Mouse (Mus musculus) hindbrain, embryonic 13.5 days (tissue): ENCODE data around the gene Sufu. TPM values are rescaled to one million over a fixed set of nuclear protein-coding genes. Genes with fewer than 3 reads are reported as not detected.

Source experiments
- ATAC-seq: fragments of 200-750 bp; cut with Nextera tagmentation; 2 replicates; pipeline ENCODE4 v1.8.0; 2017; ENCODE audit warnings: moderate TSS enrichment; ENCODE audit not compliant: low FRiP score
- H3K27ac ChIP-seq: fragments of 300-500 bp; sonication (generic); 2 replicates; pipeline ENCODE4 v1.5.1; 2015; ENCODE audit warnings: inconsistent platforms, mild to moderate bottlenecking, moderate library complexity
- H3K27me3 ChIP-seq: fragments of 300-500 bp; sonication (generic); 2 replicates; pipeline ENCODE4 v1.6.1; 2015; ENCODE audit warnings: mild to moderate bottlenecking, inconsistent platforms
- H3K36me3 ChIP-seq: fragments of 300-500 bp; sonication (generic); 2 replicates; pipeline ENCODE4 v1.6.1; 2015; ENCODE audit warnings: mild to moderate bottlenecking, inconsistent platforms
- H3K4me1 ChIP-seq: fragments of 300-500 bp; sonication (generic); replicated peaks from 2 replicates; pipeline ENCODE4 v1.6.1; 2015; ENCODE audit warnings: inconsistent platforms
- H3K4me2 ChIP-seq: fragments of 300-500 bp; sonication (generic); 2 replicates; pipeline ENCODE4 v1.6.1; 2015; ENCODE audit warnings: inconsistent platforms, mild to moderate bottlenecking, moderate library complexity
- H3K4me3 ChIP-seq: fragments of 300-500 bp; sonication (generic); 2 replicates; pipeline ENCODE4 v1.5.1; 2015; ENCODE audit warnings: mild to moderate bottlenecking, inconsistent platforms
- H3K9ac ChIP-seq: fragments of 300-500 bp; sonication (generic); 2 replicates; pipeline ENCODE4 v1.6.1; 2015; ENCODE audit warnings: mild to moderate bottlenecking, inconsistent platforms
- H3K9me3 ChIP-seq: fragments of 300-500 bp; sonication (generic); 2 replicates; pipeline ENCODE4 v1.6.1; 2016; ENCODE audit warnings: inconsistent platforms
- WGBS: fragments of 180-500 bp; shearing (Covaris S2); methylation state at CpG from one replicate; pipeline ENCODE4 v1.1.7; 2015; 5-methylcytosine and 5-hydroxymethylcytosine counted together
- polyA plus RNA-seq: library from polyadenylated mRNA; unstranded; fragments of >200 nt; fragmentation: Nextera tagmentation; extraction: Ambion mirVana; gene quantifications from 2 replicates; pipeline ENCODE4 v1.2.1, GENCODE M21; 2015

The Sufu gene
- polyA plus RNA-seq, 1 experiment from 2014 or later, result 26.3 TPM

- Histone ChIP-seq H3K4me2 (no peak overlapping the region), H3K27me3 (no peaks in the 10 kb centered on the region), H3K4me3 (no peak overlapping the region), H3K4me1 (peaks cover 63% of the 10 kb centered on the region), H3K9me3 (no peaks in the 10 kb centered on the region), H3K27ac (peak overlapping the region; percentile 52), H3K9ac (no peak overlapping the region), H3K36me3 (peaks cover 55% of the 10 kb centered on the region)
- ATAC-seq, result no peak
- WGBS, result 87% methylated on average over 4 of the region's 4 CpGs
Measured at GRCm38 (mm10) chr19:46478242-46478641, 81.5 kb downstream of the Sufu start.

DNA sequence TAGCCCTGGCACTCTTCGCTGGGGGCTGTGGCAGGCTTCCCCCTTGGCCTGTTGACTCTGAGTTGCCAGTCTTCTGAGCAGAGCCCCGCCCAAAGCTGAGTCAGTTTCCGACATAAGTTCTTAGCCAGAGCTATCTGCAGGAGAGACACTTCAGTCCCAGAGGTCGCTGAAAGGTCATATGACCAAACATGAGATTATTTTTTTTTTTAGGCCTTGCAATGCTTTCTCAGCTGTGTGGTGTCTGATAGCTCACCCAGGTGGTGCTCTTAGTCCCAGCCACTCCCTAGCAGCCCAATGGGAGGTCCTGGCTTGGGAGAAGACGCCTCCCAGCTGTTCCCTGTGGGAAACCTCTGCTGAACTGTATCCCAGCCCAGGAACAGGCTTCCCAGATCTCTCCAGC is 82.1 kb downstream of the Sufu start:
- no peak overlapping the region for H3K4me3 ChIP-seq
- no peak overlapping the region for H3K9ac ChIP-seq
- no peaks in the 10 kb centered on the region for H3K9me3 ChIP-seq
- 78% methylated on average over 5 of the region's 5 CpGs for WGBS
- H3K27me3 ChIP-seq, result no peaks in the 10 kb centered on the region
- peaks cover 51% of the 10 kb centered on the region for H3K36me3 ChIP-seq
- peak overlapping the region; percentile 78; the same call in 1 of the 2 replicates for H3K27ac ChIP-seq
- H3K4me1 ChIP-seq, result peaks cover 66% of the 10 kb centered on the region
- H3K4me2 ChIP-seq, result no peak overlapping the region
- ATAC-seq, result no peak

GRCm38 (mm10) chr19:46479306-46480075 is 82.8 kb downstream of the Sufu start:
- peak overlapping the region; percentile 78 for H3K27ac ChIP-seq
- H3K9ac ChIP-seq, result no peak overlapping the region
- peaks cover 52% of the 10 kb centered on the region for H3K36me3 ChIP-seq

DNA sequence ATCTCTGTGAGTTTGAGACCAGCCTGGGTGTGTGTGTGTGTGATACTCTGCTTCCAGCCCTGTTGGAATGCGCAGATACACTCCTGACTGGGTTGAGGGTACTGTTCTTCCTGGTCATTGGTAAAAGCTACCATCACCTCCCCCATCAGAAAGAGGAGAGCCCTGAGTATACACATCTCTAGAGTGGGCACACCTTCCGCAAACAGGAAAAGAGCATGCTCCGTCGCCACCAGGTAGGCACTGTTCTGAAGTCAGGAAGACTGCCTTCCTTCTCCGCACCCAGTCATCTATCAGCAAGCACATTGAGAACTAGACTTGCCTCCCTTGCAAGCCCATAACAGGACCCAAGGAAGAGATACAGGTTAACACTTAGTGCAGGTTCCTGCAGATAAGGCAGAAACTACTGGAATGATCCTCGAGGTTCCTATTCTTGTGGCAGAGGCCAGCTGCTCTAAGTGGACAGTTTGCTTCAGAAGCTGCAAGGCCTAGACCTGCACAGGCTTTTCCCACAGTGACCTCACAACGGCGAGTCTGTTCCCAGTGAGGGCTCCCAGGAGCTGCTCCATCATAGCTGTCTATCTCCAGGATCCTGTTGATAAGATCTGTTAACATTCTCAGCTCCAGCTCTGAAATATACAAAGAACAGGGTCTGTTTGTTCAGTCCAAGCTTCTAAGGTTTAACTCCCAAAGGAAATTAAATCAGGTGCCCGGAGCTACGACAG is 84.1 kb downstream of the Sufu start:
- Histone ChIP-seq H3K9me3 (no peaks in the 10 kb centered on the region), H3K4me3 (no peak overlapping the region), H3K4me2 (no peak overlapping the region), H3K36me3 (peaks cover 54% of the 10 kb centered on the region), H3K4me1 (peaks cover 77% of the 10 kb centered on the region), H3K9ac (peak overlapping the region; percentile 35; the same call in 1 of the 2 replicates), H3K27me3 (no peaks in the 10 kb centered on the region), H3K27ac (peak overlapping the region; percentile 78)
- no peak for ATAC-seq
- 65% methylated on average over 10 of the region's 10 CpGs for WGBS

More at GRCm38 (mm10) chr19:46479306-46480075, 82.8 kb downstream of the Sufu start:
- no peak overlapping the region for H3K4me3 ChIP-seq
- WGBS, result 82% methylated on average over 21 of the region's 21 CpGs
- no peak overlapping the region for H3K4me2 ChIP-seq
- H3K9me3 ChIP-seq, result no peaks in the 10 kb centered on the region
- H3K27me3 ChIP-seq, result no peaks in the 10 kb centered on the region
- peaks cover 73% of the 10 kb centered on the region for H3K4me1 ChIP-seq
- no peak for ATAC-seq

- H3K27me3 ChIP-seq, result no peaks in the 10 kb centered on the region
- no peaks in the 10 kb centered on the region for H3K9me3 ChIP-seq
- WGBS, result 31% methylated on average over 3 of the region's 3 CpGs
- peaks cover 58% of the 10 kb centered on the region for H3K36me3 ChIP-seq
- no peak overlapping the region for H3K9ac ChIP-seq
- no peak for ATAC-seq
- no peak overlapping the region for H3K4me3 ChIP-seq
- H3K4me2 ChIP-seq, result no peak overlapping the region
- peak overlapping the region; percentile 78 for H3K27ac ChIP-seq
- H3K4me1 ChIP-seq, result peaks cover 76% of the 10 kb centered on the region
Measured at GRCm38 (mm10) chr19:46481352-46481751, 84.7 kb downstream of the Sufu start.

GRCm38 (mm10) chr19:46481756-46482155 is 85.1 kb downstream of the Sufu start:
- peaks cover 73% of the 10 kb centered on the region for H3K4me1 ChIP-seq
- peak overlapping the region; percentile 78 for H3K27ac ChIP-seq
- H3K36me3 ChIP-seq, result peaks cover 62% of the 10 kb centered on the region
- H3K9ac ChIP-seq, result no peak overlapping the region
- H3K4me2 ChIP-seq, result no peak overlapping the region
- no peak overlapping the region for H3K4me3 ChIP-seq
- no peaks in the 10 kb centered on the region for H3K9me3 ChIP-seq
- WGBS, result 31% methylated on average over 4 of the region's 4 CpGs
- no peaks in the 10 kb centered on the region for H3K27me3 ChIP-seq
- ATAC-seq, result no peak

GRCm38 (mm10) chr19:46482896-46483516 is 86.3 kb downstream of the Sufu start:
- ATAC-seq, result no peak
- Histone ChIP-seq H3K27me3 (no peaks in the 10 kb centered on the region), H3K36me3 (peaks cover 66% of the 10 kb centered on the region), H3K4me2 (no peak overlapping the region), H3K4me1 (peaks cover 61% of the 10 kb centered on the region), H3K4me3 (no peak overlapping the region), H3K27ac (peak overlapping the region; percentile 55; the same call in 1 of the 2 replicates), H3K9me3 (no peaks in the 10 kb centered on the region), H3K9ac (no peak overlapping the region)
- 43% methylated on average over 17 of the region's 17 CpGs for WGBS

DNA sequence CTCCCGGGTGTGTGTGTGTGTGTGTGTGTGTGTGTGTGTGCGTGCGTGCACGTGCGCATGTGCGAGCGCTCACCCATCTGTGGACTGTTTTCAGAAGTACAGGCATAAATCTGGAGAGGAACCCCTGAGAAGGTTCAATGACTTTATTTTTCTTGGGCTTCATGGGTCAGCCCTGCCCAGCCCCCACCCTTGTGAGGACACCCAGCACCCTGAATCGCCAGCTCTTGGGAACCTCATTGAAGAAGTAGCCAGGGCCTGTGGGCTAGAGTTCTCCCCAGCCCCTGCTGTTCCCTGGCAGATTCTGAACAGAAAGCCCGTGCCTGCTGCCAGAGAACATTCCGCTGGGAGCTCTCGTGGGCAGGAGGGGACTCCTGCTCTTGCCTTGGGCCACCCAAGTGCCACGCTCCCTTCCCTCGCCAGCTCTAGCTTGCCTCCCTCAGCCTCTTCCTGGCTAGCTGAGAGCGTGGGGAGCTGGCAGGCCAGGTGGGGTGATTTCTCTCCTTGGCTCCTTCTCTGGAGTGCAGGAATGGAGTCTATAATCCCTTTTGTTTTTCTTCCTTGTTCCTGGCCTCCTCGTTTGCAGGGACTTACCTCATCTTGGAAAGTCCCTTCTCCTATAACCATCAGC is 87.1 kb downstream of the Sufu start:
- Histone ChIP-seq H3K27ac (peak overlapping the region; percentile 76), H3K4me3 (no peak overlapping the region), H3K4me2 (no peak overlapping the region), H3K9ac (0 out of 2 replicates have a peak overlapping the region, but pooled peaks have one; percentile 58), H3K9me3 (no peaks in the 10 kb centered on the region), H3K4me1 (peaks cover 56% of the 10 kb centered on the region), H3K36me3 (peaks cover 58% of the 10 kb centered on the region), H3K27me3 (no peaks in the 10 kb centered on the region)
- ATAC-seq, result no peak
- WGBS, result 73% methylated on average over 15 of the region's 15 CpGs

GRCm38 (mm10) chr19:46484518-46484917 is 87.8 kb downstream of the Sufu start:
- Histone ChIP-seq H3K4me2 (no peak overlapping the region), H3K9ac (no peak overlapping the region), H3K9me3 (no peaks in the 10 kb centered on the region), H3K36me3 (peaks cover 54% of the 10 kb centered on the region), H3K27me3 (no peaks in the 10 kb centered on the region), H3K4me3 (no peak overlapping the region), H3K4me1 (peaks cover 49% of the 10 kb centered on the region), H3K27ac (peak overlapping the region; percentile 76)
- ATAC-seq, result no peak
- WGBS, result 69% methylated on average over 5 of the region's 5 CpGs

GRCm38 (mm10) chr19:46485847-46486246 is 89.2 kb downstream of the Sufu start:
- no peaks in the 10 kb centered on the region for H3K27me3 ChIP-seq
- peaks cover 43% of the 10 kb centered on the region for H3K4me1 ChIP-seq
- H3K4me2 ChIP-seq, result no peak overlapping the region
- no peak overlapping the region for H3K4me3 ChIP-seq
- H3K27ac ChIP-seq, result no peak overlapping the region
- H3K9ac ChIP-seq, result no peak overlapping the region
- H3K36me3 ChIP-seq, result peaks cover 41% of the 10 kb centered on the region
- 73% methylated on average over 9 of the region's 9 CpGs for WGBS
- no peak for ATAC-seq
- H3K9me3 ChIP-seq, result no peaks in the 10 kb centered on the region

- Histone ChIP-seq H3K4me2 (no peak overlapping the region), H3K9me3 (no peaks in the 10 kb centered on the region), H3K36me3 (peaks cover 41% of the 10 kb centered on the region), H3K4me3 (no peak overlapping the region), H3K9ac (no peak overlapping the region), H3K27ac (no peak overlapping the region), H3K4me1 (peaks cover 35% of the 10 kb centered on the region), H3K27me3 (no peaks in the 10 kb centered on the region)
- WGBS, result 76% methylated on average over 2 of the region's 2 CpGs
- ATAC-seq, result no peak
Measured at GRCm38 (mm10) chr19:46486709-46487108, 90.0 kb downstream of the Sufu start.

DNA sequence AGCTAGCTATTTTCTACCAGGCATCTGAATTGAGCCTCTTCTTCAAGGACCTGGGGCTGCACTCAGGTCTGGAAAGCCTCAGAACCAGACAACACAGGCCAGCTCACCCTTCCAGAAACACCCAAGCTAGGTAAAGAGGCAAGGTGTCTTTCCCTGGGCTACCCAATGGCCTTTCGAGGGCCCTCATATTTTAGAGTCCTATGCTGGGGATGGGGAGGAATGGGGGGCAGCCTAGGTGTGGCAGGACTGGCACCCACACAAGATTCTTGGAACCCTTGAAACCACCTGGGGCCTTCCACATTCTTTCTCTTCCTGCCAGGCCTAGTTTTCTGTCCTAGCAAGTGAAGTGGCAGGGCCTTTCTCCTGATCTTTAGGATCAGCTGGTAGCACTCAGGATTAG is 92.8 kb downstream of the Sufu start:
- H3K9ac ChIP-seq, result no peak overlapping the region
- H3K9me3 ChIP-seq, result no peaks in the 10 kb centered on the region
- peaks cover 9% of the 10 kb centered on the region for H3K4me1 ChIP-seq
- H3K4me2 ChIP-seq, result no peak overlapping the region
- no peak overlapping the region for H3K27ac ChIP-seq
- H3K36me3 ChIP-seq, result peaks cover 33% of the 10 kb centered on the region
- H3K27me3 ChIP-seq, result no peaks in the 10 kb centered on the region
- no peak for ATAC-seq
- WGBS, result 100% methylated on average over 1 of the region's 1 CpGs
- no peak overlapping the region for H3K4me3 ChIP-seq
